Mouse (Mus musculus) gonadal fat pad, adult 2 months (tissue): ENCODE data around the gene Cnot3. TPM values are rescaled to one million over a fixed set of nuclear protein-coding genes. Genes with fewer than 3 reads are reported as not detected.
"Not testable (repeated sequence)": the region's sequence is repeated elsewhere in the genome, so short reads cannot be mapped to it uniquely, and the experiment has no call there.

Experiments used
- DNase-seq: peaks from one replicate; pipeline ENCODE4 v3.0.0-alpha.2; 2012; ENCODE audit warnings: low read depth
- polyA plus RNA-seq: library from polyadenylated mRNA; depleted of rRNA; stranded (reverse); fragments of >200 nt; gene quantifications from 2 replicates; pipeline ENCODE4 v1.2.3, GENCODE M21; 2012; rRNA removed

Cnot3 gene
- polyA plus RNA-seq, 1 experiment: 30.7 TPM

DNA sequence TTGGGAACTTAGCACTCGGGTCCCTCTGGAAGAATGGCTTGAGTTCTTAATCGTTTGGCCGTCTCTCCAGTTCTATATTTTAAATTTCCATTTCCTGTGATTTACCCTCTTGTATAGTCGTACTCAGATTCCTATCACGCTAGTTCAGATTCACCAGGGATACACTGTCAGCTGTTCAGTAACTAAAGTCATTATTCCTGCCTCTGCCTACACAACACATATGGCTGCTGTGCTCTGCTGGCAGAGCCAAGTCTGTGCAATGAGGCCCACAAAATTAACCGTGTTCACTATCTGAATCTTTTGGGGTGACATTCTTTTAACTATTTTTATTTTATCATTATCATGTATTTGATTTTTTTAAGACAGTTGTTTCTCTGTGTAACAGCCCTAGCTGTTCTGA, 53.4 kb downstream of the Cnot3 start:
- DNase-seq: no peak

GRCm38 (mm10) chr7:3703148-3703878, 58.2 kb downstream of the Cnot3 start:
- DNase-seq: no peak

- DNase-seq: peak; percentile 78
Observed at GRCm38 (mm10) chr7:3703879-3704441, 58.9 kb downstream of the Cnot3 start, which contains the start of gene Rps9. Rps9 (plus strand) TSS chr7:3703993.

DNA sequence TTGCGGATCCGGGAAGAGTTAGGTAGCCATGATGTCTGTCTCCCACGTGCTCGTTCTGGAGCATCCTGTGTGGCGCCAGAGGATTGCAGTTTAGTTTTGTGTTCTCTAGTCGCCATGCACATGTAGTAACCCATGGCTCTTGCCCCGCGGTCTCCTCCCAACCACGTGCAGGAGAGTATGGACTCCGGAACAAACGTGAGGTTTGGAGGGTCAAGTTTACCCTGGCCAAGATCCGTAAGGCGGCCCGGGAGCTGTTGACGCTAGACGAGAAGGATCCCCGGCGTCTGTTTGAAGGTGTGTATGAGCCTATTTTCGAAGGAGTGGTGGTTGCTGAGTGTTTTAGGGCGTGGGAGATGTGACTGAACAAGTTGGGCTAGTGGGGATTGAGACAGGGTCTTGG, 59.4 kb downstream of the Cnot3 start:
- DNase-seq: no peak

GRCm38 (mm10) chr7:3705461-3705860, 60.4 kb downstream of the Cnot3 start:
- not testable (repeated sequence) for DNase-seq

DNA sequence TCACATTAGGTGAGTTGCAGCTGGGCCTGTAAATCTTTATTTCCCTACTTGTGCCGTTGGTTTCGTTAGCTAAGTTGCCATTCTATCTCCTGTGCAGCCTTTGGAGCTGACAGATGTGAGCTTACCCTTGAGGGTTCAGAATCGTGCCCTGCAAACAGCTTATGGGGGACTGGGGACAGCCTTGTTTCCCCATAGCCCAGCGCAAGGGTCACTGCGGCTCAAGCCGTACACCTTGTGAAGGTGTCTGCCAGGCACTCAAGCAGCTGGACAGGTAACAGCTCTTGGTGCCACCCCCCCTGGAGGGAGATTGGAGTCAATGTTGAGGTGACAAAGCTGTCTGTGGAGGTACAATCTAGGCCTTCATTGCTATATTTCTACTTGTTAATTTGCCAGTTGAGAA, 60.8 kb downstream of the Cnot3 start:
- DNase-seq: no peak

DNA sequence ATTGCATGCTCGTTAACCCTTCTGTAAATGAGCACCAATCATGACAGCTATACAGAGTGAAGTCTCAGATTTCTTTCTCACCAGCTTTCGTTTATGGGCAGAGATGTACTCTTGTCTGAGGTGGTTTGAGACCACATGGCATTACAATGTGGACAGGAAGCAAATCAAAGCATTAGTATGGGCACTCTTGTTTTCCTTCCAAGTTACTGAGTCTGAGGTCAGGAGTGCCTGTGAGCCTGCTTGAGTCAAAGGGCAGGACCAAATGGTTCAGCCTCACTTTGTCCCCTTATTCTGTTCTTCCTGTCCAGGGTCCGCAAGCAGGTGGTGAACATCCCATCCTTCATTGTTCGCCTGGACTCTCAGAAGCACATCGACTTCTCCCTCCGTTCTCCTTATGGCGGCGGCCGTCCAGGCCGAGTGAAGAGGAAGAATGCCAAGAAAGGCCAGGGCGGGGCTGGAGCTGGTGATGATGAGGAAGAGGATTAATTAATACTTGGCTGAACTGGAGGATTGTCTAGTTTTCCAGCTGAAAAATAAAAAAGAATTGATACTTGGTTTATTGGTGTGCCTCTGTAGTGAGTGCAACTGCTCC, 61.4 kb downstream of the Cnot3 start:
- no peak for DNase-seq

GRCm38 (mm10) chr7:3707027-3707426, 62.0 kb downstream of the Cnot3 start:
- no peak for DNase-seq

- no peak for DNase-seq
Observed at GRCm38 (mm10) chr7:3707568-3708413, 62.7 kb downstream of the Cnot3 start.

DNA sequence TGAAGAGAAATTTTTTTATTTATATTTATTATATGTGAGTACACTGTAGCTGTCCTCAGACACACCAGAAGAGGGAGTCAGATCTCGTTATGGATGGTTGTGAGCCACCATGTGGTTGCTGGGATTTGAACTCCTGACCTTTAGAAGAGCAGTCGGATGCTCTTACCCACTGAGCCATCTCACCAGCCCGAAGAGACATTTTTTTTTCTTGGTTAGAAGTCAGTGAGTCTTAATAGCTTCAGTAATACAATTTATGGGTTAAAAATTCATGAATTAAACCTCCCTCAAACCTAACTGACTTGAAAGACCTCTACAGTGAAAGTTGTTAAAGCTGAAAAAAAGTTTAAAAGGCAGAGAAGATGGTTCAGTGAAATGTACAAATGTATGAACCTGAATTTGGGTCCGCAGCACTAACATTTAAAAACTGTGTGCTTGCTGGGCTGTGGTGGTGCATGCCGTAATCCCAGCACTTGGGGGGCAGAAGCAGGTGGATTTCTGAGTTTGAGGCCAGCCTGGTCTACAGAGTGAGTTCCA, 63.4 kb downstream of the Cnot3 start:
- not testable (repeated sequence) for DNase-seq

- DNase-seq: no peak
Observed at GRCm38 (mm10) chr7:3709000-3709399, 63.9 kb downstream of the Cnot3 start.

Other genes with a start within 250 kb of the Cnot3 start
- not detected in 2 replicates for gene Cacng6, start 221.1 kb upstream of the Cnot3 start, polyA plus RNA-seq
- 0.26 TPM in 1 of 2 replicates, not detected in the other for gene Tarm1, start 142.6 kb upstream of the Cnot3 start, polyA plus RNA-seq
- 0.20 TPM in 2 replicates for gene Oscar, start 29.1 kb upstream of the Cnot3 start, polyA plus RNA-seq
- gene Ndufa3, start 27.9 kb upstream of the Cnot3 start, polyA plus RNA-seq: 230 and 382 TPM in 2 replicates
- 9.3 and 11.5 TPM in 2 replicates for gene Tfpt, start 15.3 kb upstream of the Cnot3 start, polyA plus RNA-seq
- 28.9 and 29.8 TPM in 2 replicates for gene Prpf31, start 15.3 kb upstream of the Cnot3 start, polyA plus RNA-seq
- gene Leng1, start 20.6 kb downstream of the Cnot3 start, polyA plus RNA-seq: 4.5 and 5.0 TPM in 2 replicates
- 91.0 and 95.0 TPM in 2 replicates for gene Tmc4, start 32.3 kb downstream of the Cnot3 start, polyA plus RNA-seq
- 100 and 114 TPM in 2 replicates for gene Tsen34, start 47.6 kb downstream of the Cnot3 start, polyA plus RNA-seq
- gene Mboat7, start 48.3 kb downstream of the Cnot3 start, polyA plus RNA-seq: 43.9 and 47.7 TPM in 2 replicates
- 2,234 and 2,492 TPM in 2 replicates for gene Rps9, start 58.7 kb downstream of the Cnot3 start, polyA plus RNA-seq
- 10.7 and 16.1 TPM in 2 replicates for gene Pirb, start 75.1 kb downstream of the Cnot3 start, polyA plus RNA-seq
- gene Gm15448, start 180.4 kb downstream of the Cnot3 start, polyA plus RNA-seq: 0.45 and 0.62 TPM in 2 replicates
- 0.43 and 1.3 TPM in 2 replicates for gene Pira2, start 199.8 kb downstream of the Cnot3 start, polyA plus RNA-seq